Mouse (Mus musculus): ENCODE measurements around the gene Tmprss4. TPM values are rescaled to one million over a fixed set of nuclear protein-coding genes. Genes with fewer than 3 reads are reported as not detected.

Tmprss4 gene
- polyA plus RNA-seq, 1 experiment from 2014 or later = not detected

DNA sequence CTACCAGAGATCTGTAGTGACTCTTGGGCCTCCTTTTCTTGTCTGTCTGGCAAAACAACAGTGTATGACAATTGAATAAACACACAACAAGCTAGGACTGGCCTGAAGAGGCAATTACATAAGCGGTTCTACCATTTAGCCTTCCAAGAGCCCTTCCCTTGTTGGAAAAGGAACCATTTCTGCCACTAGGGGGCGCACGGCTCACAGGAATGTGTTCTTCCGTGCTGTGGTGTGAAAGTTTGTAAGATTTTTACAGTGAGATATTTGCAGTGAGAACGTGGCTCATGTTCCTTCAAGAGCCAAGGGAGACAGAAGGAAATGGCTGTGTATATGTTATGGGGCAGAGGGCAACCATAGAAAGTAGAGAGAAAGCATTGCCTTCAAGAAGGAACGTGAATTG, 17.7 kb upstream of the Tmprss4 start:
- WGBS (ENCODE audit: insufficient replicate concordance) = 13% methylated on average over 6 of the region's 6 CpGs
- Histone ChIP-seq H3K36me3 (no peaks in the 10 kb centered on the region), H3K4me2 (no peak overlapping the region), H3K4me1 (peaks cover 16% of the 10 kb centered on the region), H3K9ac (no peak overlapping the region), H3K27me3 (replicated peaks) (peaks cover 6% of the 10 kb centered on the region; the same call in 1 of the 2 replicates), H3K4me3 (no peak overlapping the region), H3K27ac (no peak overlapping the region), H3K9me3 (replicated peaks) (no peaks in the 10 kb centered on the region)
- no peak for ATAC-seq

DNA sequence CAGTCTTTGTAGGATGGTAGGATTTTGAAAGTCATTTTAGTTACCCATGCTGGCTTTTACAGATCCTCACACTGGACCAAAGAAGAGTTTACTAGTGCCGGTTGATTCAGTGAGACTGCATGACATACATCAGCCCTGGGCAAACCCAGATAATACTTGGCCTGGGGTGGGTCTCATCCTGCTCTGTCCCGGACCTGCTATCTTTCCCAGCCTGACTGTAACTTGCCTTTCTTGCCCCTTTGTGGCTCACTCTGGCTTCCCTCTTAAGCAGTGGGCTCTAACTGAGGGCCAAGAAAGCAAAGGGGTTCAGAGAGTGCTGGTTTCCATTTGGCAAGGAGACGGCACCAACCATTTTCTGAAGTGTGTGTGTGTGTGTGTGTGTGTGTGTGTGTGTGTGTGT, 15.8 kb upstream of the Tmprss4 start:
- Histone ChIP-seq H3K4me3 (no peak overlapping the region), H3K27me3 (replicated peaks) (peaks cover 6% of the 10 kb centered on the region; the same call in 1 of the 2 replicates), H3K36me3 (no peaks in the 10 kb centered on the region), H3K9me3 (replicated peaks) (no peaks in the 10 kb centered on the region), H3K4me1 (peaks cover 16% of the 10 kb centered on the region), H3K4me2 (no peak overlapping the region), H3K27ac (no peak overlapping the region), H3K9ac (no peak overlapping the region)
- WGBS (ENCODE audit: insufficient replicate concordance) = 34% methylated on average over 3 of the region's 3 CpGs
- ATAC-seq = peak; percentile 65

DNA sequence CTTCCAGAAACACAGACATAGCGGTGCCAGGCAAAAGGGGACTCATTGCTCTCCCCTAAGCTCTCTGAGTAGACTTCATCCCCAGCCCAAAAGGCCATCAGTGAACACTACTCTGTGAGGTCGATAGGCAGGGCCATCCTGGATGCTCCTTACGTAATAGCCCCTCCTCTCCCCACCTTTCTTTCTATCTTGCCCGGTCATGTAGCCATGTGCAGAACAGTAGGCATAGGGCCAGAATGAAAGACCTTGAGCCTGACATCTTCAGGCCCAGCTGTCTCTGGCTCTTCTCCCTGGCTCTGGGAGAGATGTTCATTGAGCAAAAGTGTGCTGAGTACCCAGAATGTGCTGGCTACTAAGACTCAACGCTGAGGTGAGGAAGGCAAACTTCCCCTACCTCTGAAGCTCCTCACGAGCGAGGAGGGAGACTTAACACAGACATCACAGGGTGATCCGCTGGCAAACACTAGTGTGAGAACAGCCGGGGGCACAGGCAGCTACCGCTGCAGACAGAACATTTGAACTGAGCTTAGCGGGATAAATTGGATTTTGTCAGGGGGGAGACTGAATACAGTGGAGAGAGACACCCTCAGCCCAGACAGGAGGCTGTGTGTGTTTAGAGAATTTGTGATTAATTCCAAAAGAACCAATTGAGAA, 11.8 kb upstream of the Tmprss4 start:
- 53% methylated on average over 11 of the region's 11 CpGs for WGBS (ENCODE audit: insufficient replicate concordance)
- no peak overlapping the region for H3K9ac ChIP-seq
- ATAC-seq = no peak
- H3K4me2 ChIP-seq = no peak overlapping the region
- H3K4me1 ChIP-seq = peaks cover 9% of the 10 kb centered on the region; the same call in 1 of the 2 replicates
- no peaks in the 10 kb centered on the region for H3K36me3 ChIP-seq
- H3K9me3 ChIP-seq (replicated peaks) = no peaks in the 10 kb centered on the region
- H3K27ac ChIP-seq = no peak overlapping the region
- no peak overlapping the region for H3K4me3 ChIP-seq
- H3K27me3 ChIP-seq (replicated peaks) = peaks cover 6% of the 10 kb centered on the region; the same call in 1 of the 2 replicates

DNA sequence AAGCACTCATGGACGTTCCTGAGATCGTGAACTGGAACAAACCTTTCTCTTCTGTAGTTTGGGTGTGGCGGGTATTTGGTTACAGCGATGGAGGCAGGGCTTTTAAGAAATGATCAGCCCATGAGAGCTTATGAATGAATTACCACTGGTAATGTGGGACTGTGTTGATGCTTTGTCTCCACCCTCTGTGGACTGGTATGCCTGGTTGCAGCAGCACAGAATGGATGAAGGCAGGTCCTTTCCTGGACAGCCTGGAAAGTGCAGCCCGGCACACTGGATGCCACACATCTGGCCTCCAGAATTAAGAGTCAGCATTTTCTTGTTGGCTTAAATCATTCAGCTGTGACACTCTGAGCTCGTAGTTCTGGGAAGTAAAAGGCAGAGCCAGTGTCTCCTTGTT, 8.1 kb upstream of the Tmprss4 start:
- ATAC-seq = no peak
- Histone ChIP-seq H3K4me3 (no peak overlapping the region), H3K27me3 (replicated peaks) (peaks cover 1% of the 10 kb centered on the region; the same call in 1 of the 2 replicates), H3K9ac (no peak overlapping the region), H3K4me2 (no peak overlapping the region), H3K27ac (no peak overlapping the region), H3K4me1 (no peaks in the 10 kb centered on the region), H3K9me3 (replicated peaks) (no peaks in the 10 kb centered on the region), H3K36me3 (no peaks in the 10 kb centered on the region)
- WGBS (ENCODE audit: insufficient replicate concordance) = 71% methylated on average over 6 of the region's 6 CpGs

DNA sequence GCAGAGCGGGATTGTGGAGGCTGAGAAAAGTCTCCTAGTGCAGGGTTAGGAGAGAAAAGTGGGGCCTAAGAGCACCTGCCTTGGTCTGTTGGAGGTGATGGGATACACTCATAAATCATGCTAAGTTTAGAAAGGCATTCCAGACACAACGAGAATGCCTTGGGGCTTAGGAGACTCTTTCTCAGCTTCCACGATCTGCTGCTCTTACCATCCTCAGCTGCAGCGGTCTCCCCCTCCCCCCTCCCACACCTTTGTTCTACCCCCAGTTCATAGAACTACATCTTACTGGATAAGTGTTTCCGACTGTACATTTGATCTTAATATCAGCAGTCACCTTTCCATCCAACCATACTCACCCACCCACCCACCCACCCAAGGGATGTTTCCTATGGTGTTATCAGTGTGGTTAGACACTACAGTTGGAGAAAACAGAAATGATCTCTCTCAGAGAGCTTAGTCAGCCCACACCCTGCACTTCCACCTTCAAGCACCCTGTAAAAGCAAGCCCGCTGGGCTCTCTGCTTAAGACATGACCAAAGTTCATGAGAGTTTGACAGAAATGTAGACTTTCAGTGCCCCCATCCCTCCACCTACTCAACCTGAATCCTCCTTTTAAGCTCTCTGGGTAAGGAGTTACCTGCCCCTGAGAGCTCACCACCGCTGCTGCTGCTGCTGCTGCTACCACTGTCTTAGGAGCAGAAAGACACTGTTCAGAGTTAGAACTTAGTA, 3.3 kb upstream of the Tmprss4 start:
- Histone ChIP-seq H3K9me3 (replicated peaks) (no peaks in the 10 kb centered on the region), H3K27ac (no peak overlapping the region), H3K4me3 (no peak overlapping the region), H3K9ac (no peak overlapping the region), H3K4me1 (0 out of 2 replicates have a peak, but pooled peaks cover 6% of the 10 kb centered on the region), H3K27me3 (replicated peaks) (no peaks in the 10 kb centered on the region), H3K4me2 (no peak overlapping the region), H3K36me3 (no peaks in the 10 kb centered on the region)
- WGBS (ENCODE audit: insufficient replicate concordance) = 51% methylated on average over 7 of the region's 7 CpGs
- no peak for ATAC-seq

DNA sequence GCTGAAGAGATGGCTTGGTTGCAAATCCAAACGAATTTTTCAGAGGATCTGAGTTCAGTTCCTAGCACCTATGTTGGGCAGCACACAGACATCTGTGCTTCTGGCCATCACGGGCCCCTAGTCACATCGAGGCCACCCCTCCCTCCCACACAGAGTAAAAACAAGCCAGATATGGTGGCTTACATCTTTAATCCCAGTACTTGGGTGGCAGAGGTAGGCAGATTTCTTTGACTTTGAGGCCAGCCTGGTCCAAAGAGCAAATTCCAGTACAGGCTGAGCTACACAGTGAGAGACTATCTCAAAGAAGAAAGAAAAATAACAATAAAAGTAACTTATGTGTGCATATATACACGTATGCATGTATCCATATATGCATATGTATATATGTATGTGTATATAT, 2.2 kb upstream of the Tmprss4 start:
- Histone ChIP-seq H3K4me3 (no peak overlapping the region), H3K9ac (no peak overlapping the region), H3K9me3 (replicated peaks) (no peaks in the 10 kb centered on the region), H3K36me3 (no peaks in the 10 kb centered on the region), H3K4me1 (0 out of 2 replicates have a peak, but pooled peaks cover 7% of the 10 kb centered on the region), H3K27me3 (replicated peaks) (no peaks in the 10 kb centered on the region), H3K4me2 (no peak overlapping the region), H3K27ac (no peak overlapping the region)
- no peak for ATAC-seq
- 52% methylated on average over 4 of the region's 4 CpGs for WGBS (ENCODE audit: insufficient replicate concordance)

DNA sequence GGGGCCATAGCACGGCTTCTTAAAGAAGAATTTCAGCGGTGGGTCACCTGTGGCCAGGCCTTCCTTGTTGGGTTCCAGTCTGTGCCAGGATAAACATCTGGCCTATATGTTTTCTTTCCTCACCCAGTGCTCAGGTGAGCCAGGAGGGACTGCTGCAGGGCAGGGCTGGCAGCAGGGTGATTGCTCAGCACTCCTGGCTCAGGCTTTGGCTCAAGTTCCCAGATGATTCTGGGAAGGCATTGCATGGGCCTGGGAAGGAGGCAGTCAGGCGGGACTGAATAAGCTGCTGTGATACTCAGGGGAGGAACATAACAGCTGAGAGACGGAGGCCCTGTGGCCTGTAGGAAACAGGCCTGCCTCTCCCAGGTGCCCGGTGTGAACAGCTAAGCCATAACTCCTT, 1.3 kb upstream of the Tmprss4 start:
- H3K36me3 ChIP-seq = no peaks in the 10 kb centered on the region

DNA sequence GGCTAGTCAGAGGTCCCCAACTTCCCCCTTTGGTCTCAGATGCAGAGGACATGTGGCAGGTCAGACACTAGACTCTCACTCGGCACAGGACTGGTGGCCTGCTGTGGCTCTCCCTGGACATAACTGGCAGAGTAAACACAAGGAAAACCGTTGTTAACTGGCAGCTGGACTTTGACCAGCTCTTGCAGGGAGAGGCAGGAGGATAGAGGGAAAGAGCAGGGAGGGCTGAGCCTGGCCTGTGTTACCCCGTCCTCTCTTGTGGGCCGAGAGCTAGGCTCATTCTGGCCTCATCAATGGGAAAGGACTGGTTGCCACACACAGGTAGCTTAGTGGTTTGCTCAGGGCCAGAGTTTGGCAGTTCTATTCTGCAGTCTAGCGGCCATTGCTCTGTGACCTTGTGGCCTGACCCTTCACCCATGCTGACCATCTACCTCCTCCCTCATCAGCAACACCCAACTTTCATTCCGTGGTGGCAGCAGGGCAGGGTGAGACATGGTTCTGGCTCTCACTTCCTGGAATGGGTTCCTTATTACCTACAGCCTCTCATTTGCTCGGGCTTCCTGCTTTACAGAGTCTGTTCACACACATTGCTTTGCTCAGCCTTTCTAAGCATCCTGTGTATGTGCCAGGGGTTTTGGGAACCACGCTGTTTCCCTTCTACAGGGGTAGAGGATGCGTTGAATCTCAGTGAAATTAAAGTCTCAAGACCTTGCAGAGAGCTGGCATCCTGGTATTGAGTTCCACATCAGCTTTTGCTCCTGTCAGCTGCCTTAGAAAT, 1.7 kb downstream of the Tmprss4 start:
- H3K4me2 ChIP-seq = no peak overlapping the region
- H3K27ac ChIP-seq = no peak overlapping the region
- ATAC-seq = no peak; the same call in 1 of the 2 replicates

More for the DNA sequence above, 1.3 kb upstream of the Tmprss4 start:
- ATAC-seq = no peak
- H3K4me3 ChIP-seq = no peak overlapping the region
- 68% methylated on average over 5 of the region's 5 CpGs for WGBS (ENCODE audit: insufficient replicate concordance)
- no peaks in the 10 kb centered on the region for H3K27me3 ChIP-seq (replicated peaks)
- H3K27ac ChIP-seq = no peak overlapping the region
- no peak overlapping the region for H3K4me2 ChIP-seq
- no peak overlapping the region for H3K9ac ChIP-seq
- no peaks in the 10 kb centered on the region for H3K9me3 ChIP-seq (replicated peaks)
- H3K4me1 ChIP-seq = 0 out of 2 replicates have a peak, but pooled peaks cover 7% of the 10 kb centered on the region

DNA sequence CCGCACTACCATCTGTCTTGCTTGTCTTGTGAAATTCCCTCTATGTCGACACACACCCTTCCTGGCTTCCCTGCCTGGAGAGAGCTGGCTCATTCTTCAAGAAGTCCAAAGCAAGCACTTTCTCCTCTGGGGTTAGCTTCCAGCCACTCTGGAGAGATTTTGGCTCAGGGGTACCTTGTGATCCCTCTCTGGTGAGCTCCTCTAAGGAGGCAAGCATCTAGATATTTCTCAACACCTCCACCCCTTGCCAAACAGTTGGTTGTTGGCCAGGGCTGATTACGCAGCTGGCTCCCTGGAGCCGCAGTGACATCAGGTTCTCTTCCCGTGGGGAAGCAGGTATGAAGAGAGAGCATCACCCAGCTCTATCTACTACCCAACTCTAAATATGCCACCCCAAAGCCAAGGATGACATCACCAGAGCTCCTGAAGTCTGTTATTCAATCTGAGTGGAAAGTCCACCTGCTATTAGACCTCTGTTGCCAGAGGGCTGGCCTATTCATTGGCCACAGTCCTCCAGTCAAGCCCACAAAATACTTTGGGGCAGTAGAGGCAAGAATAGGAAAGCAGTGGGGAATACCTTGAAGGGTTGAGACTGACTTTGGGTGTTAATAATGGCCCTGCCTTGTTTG, 2.5 kb downstream of the Tmprss4 start:
- Histone ChIP-seq H3K27me3 (replicated peaks) (peaks cover 8% of the 10 kb centered on the region; the same call in 1 of the 2 replicates), H3K9me3 (replicated peaks) (no peaks in the 10 kb centered on the region), H3K27ac (no peak overlapping the region), H3K4me2 (no peak overlapping the region), H3K9ac (no peak overlapping the region), H3K4me3 (no peak overlapping the region), H3K4me1 (0 out of 2 replicates have a peak, but pooled peaks cover 7% of the 10 kb centered on the region), H3K36me3 (no peaks in the 10 kb centered on the region)
- WGBS (ENCODE audit: insufficient replicate concordance) = 58% methylated on average over 5 of the region's 5 CpGs
- no peak for ATAC-seq

More for the DNA sequence above, 1.7 kb downstream of the Tmprss4 start:
- no peak overlapping the region for H3K4me3 ChIP-seq
- H3K36me3 ChIP-seq = no peaks in the 10 kb centered on the region
- H3K27me3 ChIP-seq (replicated peaks) = peaks cover 8% of the 10 kb centered on the region; the same call in 1 of the 2 replicates
- H3K9ac ChIP-seq = no peak overlapping the region
- no peaks in the 10 kb centered on the region for H3K9me3 ChIP-seq (replicated peaks)
- 39% methylated on average over 9 of the region's 9 CpGs for WGBS (ENCODE audit: insufficient replicate concordance)
- H3K4me1 ChIP-seq = 0 out of 2 replicates have a peak, but pooled peaks cover 7% of the 10 kb centered on the region

DNA sequence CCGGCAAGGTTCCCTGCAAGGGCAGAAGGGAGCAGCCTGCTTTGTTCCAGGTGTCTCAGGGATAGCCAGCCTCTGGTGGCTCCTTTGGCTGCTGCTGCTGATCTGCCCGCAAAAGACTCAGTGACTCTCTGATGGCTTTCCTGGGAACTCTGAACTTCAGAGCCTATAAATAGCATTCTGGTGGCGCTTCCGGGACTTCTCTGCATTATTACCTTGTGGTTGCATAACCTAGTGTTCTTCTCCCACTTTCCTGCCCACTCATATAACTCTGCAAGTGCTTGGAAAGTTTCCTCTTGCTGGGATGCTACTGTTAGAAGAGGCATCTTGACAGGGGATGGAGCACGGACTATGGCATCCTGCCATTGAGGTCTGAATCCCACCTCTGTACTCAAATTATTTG, 6.3 kb downstream of the Tmprss4 start:
- no peak for ATAC-seq
- Histone ChIP-seq H3K27ac (no peak overlapping the region), H3K36me3 (no peaks in the 10 kb centered on the region), H3K27me3 (replicated peaks) (peaks cover 11% of the 10 kb centered on the region; the same call in 1 of the 2 replicates), H3K4me2 (no peak overlapping the region), H3K4me3 (no peak overlapping the region), H3K9me3 (replicated peaks) (no peaks in the 10 kb centered on the region), H3K4me1 (0 out of 2 replicates have a peak, but pooled peaks cover 5% of the 10 kb centered on the region), H3K9ac (no peak overlapping the region)
- WGBS (ENCODE audit: insufficient replicate concordance) = 68% methylated on average over 5 of the region's 5 CpGs

DNA sequence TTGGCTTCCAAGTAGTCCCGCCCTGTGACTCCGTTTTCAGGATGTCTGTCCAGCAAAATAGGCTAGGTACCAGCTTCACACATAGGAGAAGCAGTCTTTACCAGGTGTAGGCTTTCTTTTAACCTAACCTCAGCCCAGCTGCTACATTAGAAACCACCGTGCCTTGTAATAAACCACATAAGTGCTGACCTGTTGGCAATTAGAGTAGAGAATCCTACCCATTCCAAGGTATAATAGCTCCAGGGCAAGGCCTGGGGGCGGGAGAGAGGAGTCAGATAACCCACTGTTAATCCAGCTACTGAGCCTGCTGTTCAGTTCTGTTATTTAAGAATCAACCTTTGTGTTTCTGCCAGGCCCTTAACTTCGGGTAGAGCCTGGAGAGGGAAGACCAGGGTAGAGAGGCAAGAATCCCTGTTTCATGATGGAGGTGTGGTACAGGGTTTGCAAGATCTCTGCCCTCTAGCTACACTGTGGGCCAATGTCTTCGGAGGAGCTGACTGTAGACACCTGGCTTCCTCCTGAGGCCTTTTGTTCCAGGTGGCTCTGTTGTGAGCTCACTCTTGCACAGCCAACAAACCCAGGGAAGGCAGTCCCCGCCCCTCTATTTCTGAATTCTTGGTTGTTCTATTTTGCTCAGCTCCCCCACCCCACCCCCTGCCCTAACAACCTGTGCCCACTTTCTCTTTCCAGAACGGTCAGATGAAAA, 7.6 kb downstream of the Tmprss4 start:
- peaks cover 11% of the 10 kb centered on the region; the same call in 1 of the 2 replicates for H3K27me3 ChIP-seq (replicated peaks)
- H3K4me1 ChIP-seq = no peaks in the 10 kb centered on the region
- H3K4me3 ChIP-seq = no peak overlapping the region
- WGBS (ENCODE audit: insufficient replicate concordance) = 59% methylated on average over 8 of the region's 8 CpGs
- no peak for ATAC-seq
- H3K27ac ChIP-seq = no peak overlapping the region
- H3K9ac ChIP-seq = no peak overlapping the region
- H3K36me3 ChIP-seq = no peaks in the 10 kb centered on the region
- no peak overlapping the region for H3K4me2 ChIP-seq
- no peaks in the 10 kb centered on the region for H3K9me3 ChIP-seq (replicated peaks)
